Mouse (Mus musculus): Measurements from ENCODE around the gene Gpr135. TPM values are rescaled to one million over a fixed set of nuclear protein-coding genes. Genes with fewer than 3 reads are reported as not detected.

The Gpr135 gene
- total and polyA plus RNA-seq, 2 experiments from 2014 or later, result 11.5 to 20.5 TPM

DNA sequence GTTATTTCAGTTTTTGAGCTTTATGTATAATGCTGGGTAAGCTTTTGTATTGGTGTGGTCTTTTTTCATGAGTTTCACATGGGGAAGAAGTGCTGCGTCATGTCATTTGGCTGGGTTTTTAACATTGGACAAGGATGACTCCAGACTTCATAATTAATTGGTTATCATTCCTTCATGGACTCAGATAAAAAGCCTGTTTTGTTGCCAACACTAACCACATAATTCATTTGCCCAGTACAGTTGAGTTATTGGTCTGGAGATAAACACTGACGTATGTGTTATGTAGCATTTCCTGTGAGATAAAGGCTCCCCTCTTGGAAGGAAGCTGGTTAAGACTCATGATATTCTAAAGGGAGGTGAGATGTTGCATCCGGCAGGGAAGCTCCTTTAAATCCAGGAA is 48.1 kb downstream of the Gpr135 start:
- H3K27me3 ChIP-seq (ENCODE audit: insufficient read depth, low read length), result no peaks in the 10 kb centered on the region
- WGBS, result 94% methylated on average over 3 of the region's 3 CpGs
- ATAC-seq, result no peak

DNA sequence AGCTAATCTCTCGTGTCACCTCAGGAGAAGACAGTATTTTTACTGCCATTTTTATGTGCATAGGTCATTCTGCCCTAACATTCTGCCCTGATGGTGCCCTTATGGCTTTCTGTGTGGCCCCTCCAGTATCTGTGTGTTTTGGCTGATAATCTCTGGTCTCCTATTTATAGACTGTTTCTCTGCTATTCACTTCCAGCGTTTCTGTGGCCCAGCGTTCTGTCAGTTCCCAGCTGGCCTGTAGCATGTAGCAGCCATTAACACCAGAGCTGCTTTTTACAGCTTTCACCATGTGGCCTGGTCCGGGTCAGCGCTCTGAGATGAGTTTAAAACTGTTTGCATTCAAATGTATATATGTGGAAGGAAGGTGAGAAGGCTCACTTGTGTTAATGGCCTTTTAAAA is 49.4 kb downstream of the Gpr135 start:
- no peak overlapping the region for H3K9ac ChIP-seq (replicated peaks; ENCODE audit: low read length)
- WGBS, result 65% methylated on average over 5 of the region's 5 CpGs
- no peak overlapping the region for H3K4me2 ChIP-seq (ENCODE audit: low read depth, low read length)
- no peaks in the 10 kb centered on the region for H3K36me3 ChIP-seq (ENCODE audit: insufficient read depth, low read length)
- DNase-seq (ENCODE audit: low spot score) (no peak), ATAC-seq (no peak)
- no peak overlapping the region for H3K27ac ChIP-seq
- H3K4me1 ChIP-seq (ENCODE audit: insufficient read depth, low read length), result no peaks in the 10 kb centered on the region
- H3K4me3 ChIP-seq (ENCODE audit: low read length), result no peak overlapping the region
- H3K9me3 ChIP-seq (ENCODE audit: low read length), result no peaks in the 10 kb centered on the region
- no peaks in the 10 kb centered on the region for H3K27me3 ChIP-seq (ENCODE audit: insufficient read depth, low read length)
- TF ChIP-seq CTCF (IDR thresholded peaks at IDR 0.05; ENCODE audit: low read depth), result no peak

More for the DNA sequence above, 48.1 kb downstream of the Gpr135 start:
- no peak for DNase-seq (ENCODE audit: low spot score)
- no peak for TF ChIP-seq CTCF (IDR thresholded peaks at IDR 0.05; ENCODE audit: low read depth)
- Histone ChIP-seq H3K4me3 (ENCODE audit: low read length) (no peak overlapping the region), H3K9me3 (ENCODE audit: low read length) (no peaks in the 10 kb centered on the region), H3K36me3 (ENCODE audit: insufficient read depth, low read length) (no peaks in the 10 kb centered on the region), H3K9ac (replicated peaks; ENCODE audit: low read length) (no peak overlapping the region), H3K4me1 (ENCODE audit: insufficient read depth, low read length) (no peaks in the 10 kb centered on the region), H3K4me2 (ENCODE audit: low read depth, low read length) (no peak overlapping the region), H3K27ac (no peak overlapping the region)

DNA sequence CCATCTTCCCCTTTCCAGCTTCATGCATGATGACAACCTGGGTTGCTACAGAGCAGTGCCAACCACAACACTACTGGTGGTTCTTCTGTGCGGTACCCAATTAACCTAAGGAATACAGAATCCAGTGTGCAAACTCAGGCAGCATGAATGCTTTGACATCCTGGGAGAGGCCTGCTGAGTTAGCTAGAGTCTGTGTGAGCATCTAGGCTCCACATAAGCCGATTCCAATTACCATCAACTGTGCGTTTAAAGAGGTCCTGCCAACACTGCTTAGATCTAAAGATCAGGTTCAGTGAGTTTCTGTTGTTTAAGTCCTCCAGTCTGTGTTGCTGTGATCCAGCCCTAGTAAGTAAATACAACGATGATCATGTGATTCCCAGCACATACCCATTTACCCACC is 50.6 kb downstream of the Gpr135 start:
- no peak overlapping the region for H3K9ac ChIP-seq (replicated peaks; ENCODE audit: low read length)
- H3K27ac ChIP-seq, result no peak overlapping the region
- 0 out of 2 replicates have a peak, but pooled peaks have one; percentile 29 for ATAC-seq
- no peaks in the 10 kb centered on the region for H3K36me3 ChIP-seq (ENCODE audit: insufficient read depth, low read length)
- DNase-seq (ENCODE audit: low spot score), result peak; percentile 51
- H3K27me3 ChIP-seq (ENCODE audit: insufficient read depth, low read length), result no peaks in the 10 kb centered on the region
- no peaks in the 10 kb centered on the region for H3K9me3 ChIP-seq (ENCODE audit: low read length)
- H3K4me1 ChIP-seq (ENCODE audit: insufficient read depth, low read length), result no peaks in the 10 kb centered on the region
- TF ChIP-seq CTCF (IDR thresholded peaks at IDR 0.05; ENCODE audit: low read depth), result no peak
- 75% methylated on average over 4 of the region's 4 CpGs for WGBS
- no peak overlapping the region for H3K4me2 ChIP-seq (ENCODE audit: low read depth, low read length)
- H3K4me3 ChIP-seq (ENCODE audit: low read length), result no peak overlapping the region

Other genes with a start within 250 kb of the Gpr135 start
- 46.8 and 54.5 TPM in 2 replicates for gene Daam1, start 240.0 kb downstream of the Gpr135 start, total RNA-seq (2014; rRNA removed)
- 21.9 and 22.3 TPM in 2 replicates for gene Daam1, start 240.0 kb downstream of the Gpr135 start, polyA plus RNA-seq (2015; fragmentation: Nextera tagmentation; extraction: Ambion mirVana)
- 7.6 and 10.1 TPM in 2 replicates for gene L3hypdh, start 14.3 kb upstream of the Gpr135 start, total RNA-seq (2014; rRNA removed)
- gene L3hypdh, start 14.3 kb upstream of the Gpr135 start, polyA plus RNA-seq (2015; fragmentation: Nextera tagmentation; extraction: Ambion mirVana), result 12.3 and 12.7 TPM in 2 replicates
- gene Jkamp, start 14.5 kb upstream of the Gpr135 start, total RNA-seq (2014; rRNA removed), result 84.9 and 88.2 TPM in 2 replicates
- 112 and 117 TPM in 2 replicates for gene Jkamp, start 14.5 kb upstream of the Gpr135 start, polyA plus RNA-seq (2015; fragmentation: Nextera tagmentation; extraction: Ambion mirVana)
- gene Ccdc175, start 113.9 kb upstream of the Gpr135 start, total RNA-seq (2014; rRNA removed), result not detected in 2 replicates
- not detected in 2 replicates for gene Ccdc175, start 113.9 kb upstream of the Gpr135 start, polyA plus RNA-seq (2015; fragmentation: Nextera tagmentation; extraction: Ambion mirVana)

Data from hindbrain, postnatal 0 days (tissue).